Mouse (Mus musculus) spleen, adult 2 months (tissue): ENCODE data around the gene Slc44a4.

ENCODE experiments used
- CTCF ChIP-seq: fragments of 200-500 bp; IDR thresholded peaks from 2 replicates; pipeline ENCODE4 v1.5.1; 2011; ENCODE audit warnings: mild to moderate bottlenecking, inconsistent platforms; ENCODE audit not compliant: insufficient read depth, insufficient read length, insufficient replicate concordance; ENCODE audit errors: extremely low read depth
- POLR2A ChIP-seq: fragments of 200-500 bp; IDR thresholded peaks from 2 replicates; pipeline ENCODE4 v1.6.1; 2011; ENCODE audit warnings: low read depth, low read length, inconsistent platforms

DNA sequence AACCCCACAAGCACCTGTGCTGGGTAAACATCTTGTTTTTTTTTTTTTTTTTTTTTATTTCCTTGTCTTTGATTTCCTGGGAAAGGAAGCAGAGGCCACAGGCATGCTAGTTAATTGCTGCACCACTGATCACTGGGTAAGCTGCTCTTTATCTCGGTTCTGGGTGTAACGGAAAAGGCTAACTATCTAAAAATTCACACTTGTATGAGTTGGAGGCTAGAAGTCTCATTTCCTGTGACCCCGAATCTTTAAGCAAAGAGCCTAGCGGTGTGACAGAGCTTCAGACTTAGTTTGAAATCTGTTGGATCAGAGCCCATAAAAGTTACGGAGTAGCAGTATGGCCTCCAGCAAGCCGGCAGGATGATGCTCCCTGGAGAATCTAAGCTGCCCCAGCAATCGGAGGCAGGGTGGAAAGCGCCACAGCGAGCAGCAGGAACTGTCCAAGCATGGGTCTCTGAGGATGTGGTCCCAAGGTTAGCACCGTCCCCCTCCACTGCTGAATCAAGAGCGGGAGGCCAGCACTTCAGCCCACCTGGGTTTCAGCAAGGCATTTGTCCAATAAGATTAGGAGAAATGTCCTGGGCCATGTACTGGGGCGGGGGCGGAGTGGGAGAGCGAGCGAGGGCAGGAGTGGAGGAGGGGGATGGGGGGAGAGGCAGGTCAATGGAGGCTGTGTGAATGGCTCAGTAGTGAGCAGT is 27.2 kb downstream of the Slc44a4 start:
- TF ChIP-seq POLR2A, result no peak
- TF ChIP-seq CTCF, result no peak
